Mouse (Mus musculus): ENCODE results near the gene Smad1.

Smad1 gene

GRCm38 (mm10) chr8:79360302-79360701 lies 39.0 kb downstream of the Smad1 start:
- no peak for DNase-seq (ENCODE audit: low read depth, low spot score)

- DNase-seq (ENCODE audit: low read depth, low spot score), result no peak
Measured at GRCm38 (mm10) chr8:79355721-79356434, 43.4 kb downstream of the Smad1 start.

- DNase-seq (ENCODE audit: low read depth, low spot score), result no peak
Measured at GRCm38 (mm10) chr8:79354009-79354408, 45.3 kb downstream of the Smad1 start.

GRCm38 (mm10) chr8:79351916-79352315 lies 47.4 kb downstream of the Smad1 start:
- DNase-seq (ENCODE audit: low read depth, low spot score), result no peak

GRCm38 (mm10) chr8:79350805-79351204 lies 48.5 kb downstream of the Smad1 start:
- no peak for DNase-seq (ENCODE audit: low read depth, low spot score)

GRCm38 (mm10) chr8:79350094-79350593 lies 49.2 kb downstream of the Smad1 start:
- no peak for DNase-seq (ENCODE audit: low read depth, low spot score)

GRCm38 (mm10) chr8:79346414-79346813 lies 52.9 kb downstream of the Smad1 start:
- DNase-seq (ENCODE audit: low read depth, low spot score), result no peak

GRCm38 (mm10) chr8:79345856-79346255 lies 53.5 kb downstream of the Smad1 start:
- DNase-seq (ENCODE audit: low read depth, low spot score), result no peak

- DNase-seq (ENCODE audit: low read depth, low spot score), result no peak
Measured at GRCm38 (mm10) chr8:79341236-79341635, 58.1 kb downstream of the Smad1 start.

- no peak for DNase-seq (ENCODE audit: low read depth, low spot score)
Measured at GRCm38 (mm10) chr8:79339555-79339954, 59.8 kb downstream of the Smad1 start.

- DNase-seq (ENCODE audit: low read depth, low spot score), result no peak
Measured at GRCm38 (mm10) chr8:79338619-79339018, 60.7 kb downstream of the Smad1 start.

GRCm38 (mm10) chr8:79332109-79332900 lies 67.0 kb downstream of the Smad1 start:
- no peak for DNase-seq (ENCODE audit: low read depth, low spot score)

- DNase-seq (ENCODE audit: low read depth, low spot score), result no peak
Measured at GRCm38 (mm10) chr8:79331571-79331970, 67.7 kb downstream of the Smad1 start.

- DNase-seq (ENCODE audit: low read depth, low spot score), result no peak
Measured at GRCm38 (mm10) chr8:79331017-79331416, 68.3 kb downstream of the Smad1 start.

- no peak for DNase-seq (ENCODE audit: low read depth, low spot score)
Measured at GRCm38 (mm10) chr8:79329735-79330134, 69.6 kb downstream of the Smad1 start.

- no peak for DNase-seq (ENCODE audit: low read depth, low spot score)
Measured at GRCm38 (mm10) chr8:79329182-79329581, 70.1 kb downstream of the Smad1 start.

- DNase-seq (ENCODE audit: low read depth, low spot score), result no peak
Measured at GRCm38 (mm10) chr8:79325510-79325909, 73.8 kb downstream of the Smad1 start.

GRCm38 (mm10) chr8:79324928-79325327 lies 74.4 kb downstream of the Smad1 start:
- no peak for DNase-seq (ENCODE audit: low read depth, low spot score)

GRCm38 (mm10) chr8:79324036-79324435 lies 75.3 kb downstream of the Smad1 start:
- DNase-seq (ENCODE audit: low read depth, low spot score), result no peak

- DNase-seq (ENCODE audit: low read depth, low spot score), result no peak
Measured at GRCm38 (mm10) chr8:79323121-79323520, 76.2 kb downstream of the Smad1 start.

GRCm38 (mm10) chr8:79310801-79311200 lies 88.5 kb downstream of the Smad1 start:
- DNase-seq (ENCODE audit: low read depth, low spot score), result no peak

- no peak for DNase-seq (ENCODE audit: low read depth, low spot score)
Measured at GRCm38 (mm10) chr8:79305941-79306340, 93.4 kb downstream of the Smad1 start.

GRCm38 (mm10) chr8:79301548-79301947 lies 97.8 kb downstream of the Smad1 start:
- no peak for DNase-seq (ENCODE audit: low read depth, low spot score)
